Mouse (Mus musculus) forebrain, embryonic 12.5 days (tissue): Measurements from ENCODE around the gene Mmrn2. TPM values are rescaled to one million over a fixed set of nuclear protein-coding genes. Genes with fewer than 3 reads are reported as not detected.

ENCODE experiments used
- ATAC-seq: fragments of 200-750 bp; cut with Nextera tagmentation; 2 replicates; pipeline ENCODE4 v1.8.0; 2017; ENCODE audit warnings: moderate TSS enrichment; ENCODE audit not compliant: low FRiP score
- H3K27ac ChIP-seq: fragments of 300-500 bp; sonication (generic); 2 replicates; pipeline ENCODE4 v1.5.1; 2016; ENCODE audit warnings: mild to moderate bottlenecking
- H3K27me3 ChIP-seq: fragments of 300-500 bp; sonication (generic); 2 replicates; pipeline ENCODE4 v1.6.1; 2016; ENCODE audit warnings: mild to moderate bottlenecking
- H3K36me3 ChIP-seq: fragments of 300-500 bp; sonication (generic); replicated peaks from 2 replicates; pipeline ENCODE4 v1.6.1; 2016; ENCODE audit warnings: mild to moderate bottlenecking
- H3K4me1 ChIP-seq: fragments of 300-500 bp; sonication (generic); 2 replicates; pipeline ENCODE4 v1.6.1; 2016
- H3K4me2 ChIP-seq: fragments of 300-500 bp; sonication (generic); 2 replicates; pipeline ENCODE4 v1.6.1; 2016; ENCODE audit warnings: mild to moderate bottlenecking, moderate library complexity
- H3K4me3 ChIP-seq: fragments of 300-500 bp; sonication (generic); replicated peaks from 2 replicates; pipeline ENCODE4 v1.5.1; 2016; ENCODE audit warnings: mild to moderate bottlenecking
- H3K9ac ChIP-seq: fragments of 300-500 bp; sonication (generic); 2 replicates; pipeline ENCODE4 v1.6.1; 2016; ENCODE audit warnings: mild to moderate bottlenecking
- H3K9me3 ChIP-seq: fragments of 300-500 bp; sonication (generic); 2 replicates; pipeline ENCODE4 v1.6.1; 2016
- WGBS: fragments of 180-500 bp; shearing (Covaris S2); methylation state at CpG from one replicate; pipeline ENCODE4 v1.1.7; 2016; 5-methylcytosine and 5-hydroxymethylcytosine counted together
- polyA plus RNA-seq: library from polyadenylated mRNA; unstranded; fragments of >200 nt; fragmentation: Nextera tagmentation; extraction: Ambion mirVana; gene quantifications from 2 replicates; pipeline ENCODE4 v1.2.1, GENCODE M21; 2016

Mmrn2 gene
- polyA plus RNA-seq, 1 experiment from 2014 or later: 6.1 TPM

DNA sequence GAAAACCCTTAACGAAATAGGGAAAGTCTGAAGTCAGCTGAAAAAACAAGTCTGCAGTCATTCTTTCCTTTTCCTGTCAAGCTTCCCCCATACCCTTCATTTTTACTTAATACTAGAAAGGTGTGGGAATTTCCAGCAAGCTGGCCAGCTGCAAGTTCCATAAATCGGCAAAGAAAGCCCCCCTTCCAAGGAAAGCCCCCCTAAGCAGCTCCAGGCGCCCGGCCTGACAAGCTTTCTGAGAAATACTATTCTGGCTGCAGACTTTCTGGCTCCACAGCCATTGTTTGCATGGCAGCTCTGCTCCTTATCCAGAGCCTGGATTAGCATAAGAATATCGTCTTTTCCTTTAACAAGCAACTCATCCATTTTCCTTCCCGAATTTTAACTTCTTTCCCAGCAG, 78.4 kb downstream of the Mmrn2 start:
- H3K27ac ChIP-seq: peak overlapping the region; percentile 81
- no peaks in the 10 kb centered on the region for H3K36me3 ChIP-seq
- H3K27me3 ChIP-seq: no peaks in the 10 kb centered on the region
- H3K9me3 ChIP-seq: no peaks in the 10 kb centered on the region
- H3K4me2 ChIP-seq: peak overlapping the region; percentile 21; the same call in 1 of the 2 replicates
- H3K4me3 ChIP-seq: no peak overlapping the region
- no peak overlapping the region for H3K9ac ChIP-seq
- peak; percentile 76; the same call in 1 of the 2 replicates for ATAC-seq
- H3K4me1 ChIP-seq: peaks cover 25% of the 10 kb centered on the region
- 7% methylated on average over 6 of the region's 6 CpGs for WGBS

Other genes with a start within 250 kb of the Mmrn2 start
- gene Npy4r, start 223.0 kb upstream of the Mmrn2 start, polyA plus RNA-seq: 0.05 TPM in 1 of 2 replicates, not detected in the other
- gene Gprin2, start 173.8 kb upstream of the Mmrn2 start, polyA plus RNA-seq: 2.2 and 2.5 TPM in 2 replicates
- 0.13 and 0.27 TPM in 2 replicates for gene Syt15, start 155.9 kb upstream of the Mmrn2 start, polyA plus RNA-seq
- 8.7 and 11.0 TPM in 2 replicates for gene Shld2, start 65.0 kb upstream of the Mmrn2 start, polyA plus RNA-seq
- gene Glud1, start 64.7 kb upstream of the Mmrn2 start, polyA plus RNA-seq: 85.9 and 87.8 TPM in 2 replicates
- not detected in 2 replicates for gene Fam25c, start 20.0 kb upstream of the Mmrn2 start, polyA plus RNA-seq
- 4.3 and 7.5 TPM in 2 replicates for gene Sncg, start 676 bp upstream of the Mmrn2 start, polyA plus RNA-seq
- 47.5 and 49.5 TPM in 2 replicates for gene Bmpr1a, start 127.9 kb downstream of the Mmrn2 start, polyA plus RNA-seq
- gene 9230112D13Rik, start 147.3 kb downstream of the Mmrn2 start, polyA plus RNA-seq: not detected in 2 replicates
- gene Ldb3, start 213.2 kb downstream of the Mmrn2 start, polyA plus RNA-seq: 0.13 and 0.20 TPM in 2 replicates
- gene Opn4, start 224.7 kb downstream of the Mmrn2 start, polyA plus RNA-seq: 0.19 and 0.28 TPM in 2 replicates